Mouse (Mus musculus): ENCODE data around the gene Sapcd2. TPM values are rescaled to one million over a fixed set of nuclear protein-coding genes. Genes with fewer than 3 reads are reported as not detected.

Gene Sapcd2
- polyA plus RNA-seq, 1 experiment from 2014 or later, result 30.6 TPM

- Histone ChIP-seq H3K27ac (no peak overlapping the region), H3K4me3 (replicated peaks) (no peak overlapping the region), H3K4me1 (replicated peaks) (peaks cover 42% of the 10 kb centered on the region), H3K9ac (no peak overlapping the region), H3K36me3 (no peaks in the 10 kb centered on the region), H3K4me2 (no peak overlapping the region), H3K9me3 (replicated peaks) (no peaks in the 10 kb centered on the region), H3K27me3 (peaks cover 47% of the 10 kb centered on the region)
- no peak for DNase-seq
- no peak for ATAC-seq (ENCODE audit: low read depth)
- 81% methylated on average over 5 of the region's 5 CpGs for WGBS (ENCODE audit: insufficient replicate concordance)
Measured at GRCm38 (mm10) chr2:25427256-25427655, 55.1 kb downstream of the Sapcd2 start.

Other genes with a start within 250 kb of the Sapcd2 start
- gene Nrarp, start 191.6 kb upstream of the Sapcd2 start, polyA plus RNA-seq (2015; fragmentation: Nextera tagmentation; extraction: Ambion mirVana), result 2.5 and 2.6 TPM in 2 replicates
- gene Tor4a, start 175.4 kb upstream of the Sapcd2 start, polyA plus RNA-seq (2015; fragmentation: Nextera tagmentation; extraction: Ambion mirVana), result 5.5 and 6.0 TPM in 2 replicates
- gene Nelfb, start 160.8 kb upstream of the Sapcd2 start, polyA plus RNA-seq (2015; fragmentation: Nextera tagmentation; extraction: Ambion mirVana), result 42.8 and 43.3 TPM in 2 replicates
- not detected in 2 replicates for gene Stpg3, start 157.7 kb upstream of the Sapcd2 start, polyA plus RNA-seq (2015; fragmentation: Nextera tagmentation; extraction: Ambion mirVana)
- not detected in 2 replicates for gene Fam166a, start 153.6 kb upstream of the Sapcd2 start, polyA plus RNA-seq (2015; fragmentation: Nextera tagmentation; extraction: Ambion mirVana)
- 835 and 850 TPM in 2 replicates for gene Tubb4b, start 147.6 kb upstream of the Sapcd2 start, polyA plus RNA-seq (2015; fragmentation: Nextera tagmentation; extraction: Ambion mirVana)
- not detected in 2 replicates for gene Slc34a3, start 138.0 kb upstream of the Sapcd2 start, polyA plus RNA-seq (2015; fragmentation: Nextera tagmentation; extraction: Ambion mirVana)
- gene Rnf224, start 135.5 kb upstream of the Sapcd2 start, polyA plus RNA-seq (2015; fragmentation: Nextera tagmentation; extraction: Ambion mirVana), result not detected in 2 replicates
- gene Rnf208, start 130.1 kb upstream of the Sapcd2 start, polyA plus RNA-seq (2015; fragmentation: Nextera tagmentation; extraction: Ambion mirVana), result 0.60 and 0.74 TPM in 2 replicates
- not detected in 2 replicates for gene Cysrt1, start 129.9 kb upstream of the Sapcd2 start, polyA plus RNA-seq (2015; fragmentation: Nextera tagmentation; extraction: Ambion mirVana)
- gene AL732309.1, start 125.5 kb upstream of the Sapcd2 start, polyA plus RNA-seq (2015; fragmentation: Nextera tagmentation; extraction: Ambion mirVana), result 2.1 and 2.7 TPM in 2 replicates
- 13.5 and 14.7 TPM in 2 replicates for gene Tmem203, start 116.9 kb upstream of the Sapcd2 start, polyA plus RNA-seq (2015; fragmentation: Nextera tagmentation; extraction: Ambion mirVana)
- gene Tprn, start 109.7 kb upstream of the Sapcd2 start, polyA plus RNA-seq (2015; fragmentation: Nextera tagmentation; extraction: Ambion mirVana), result 5.6 and 6.1 TPM in 2 replicates
- 158 and 162 TPM in 2 replicates for gene Ssna1, start 99.9 kb upstream of the Sapcd2 start, polyA plus RNA-seq (2015; fragmentation: Nextera tagmentation; extraction: Ambion mirVana)
- 50.5 and 51.0 TPM in 2 replicates for gene Anapc2, start 99.8 kb upstream of the Sapcd2 start, polyA plus RNA-seq (2015; fragmentation: Nextera tagmentation; extraction: Ambion mirVana)
- gene Tmem210, start 84.2 kb upstream of the Sapcd2 start, polyA plus RNA-seq (2015; fragmentation: Nextera tagmentation; extraction: Ambion mirVana), result not detected in 2 replicates
- not detected in 2 replicates for gene Lrrc26, start 82.4 kb upstream of the Sapcd2 start, polyA plus RNA-seq (2015; fragmentation: Nextera tagmentation; extraction: Ambion mirVana)
- gene Grin1, start 53.1 kb upstream of the Sapcd2 start, polyA plus RNA-seq (2015; fragmentation: Nextera tagmentation; extraction: Ambion mirVana), result 0.12 and 0.41 TPM in 2 replicates
- gene Man1b1, start 40.0 kb upstream of the Sapcd2 start, polyA plus RNA-seq (2015; fragmentation: Nextera tagmentation; extraction: Ambion mirVana), result 18.8 and 27.1 TPM in 2 replicates
- gene Dpp7, start 16.0 kb upstream of the Sapcd2 start, polyA plus RNA-seq (2015; fragmentation: Nextera tagmentation; extraction: Ambion mirVana), result 9.0 and 10.5 TPM in 2 replicates
- 13.4 and 16.1 TPM in 2 replicates for gene Uap1l1, start 6.6 kb upstream of the Sapcd2 start, polyA plus RNA-seq (2015; fragmentation: Nextera tagmentation; extraction: Ambion mirVana)
- 0.40 and 0.41 TPM in 2 replicates for gene Entpd2, start 23.6 kb downstream of the Sapcd2 start, polyA plus RNA-seq (2015; fragmentation: Nextera tagmentation; extraction: Ambion mirVana)
- gene Npdc1, start 27.0 kb downstream of the Sapcd2 start, polyA plus RNA-seq (2015; fragmentation: Nextera tagmentation; extraction: Ambion mirVana), result 4.2 and 5.1 TPM in 2 replicates
- gene Fut7, start 50.9 kb downstream of the Sapcd2 start, polyA plus RNA-seq (2015; fragmentation: Nextera tagmentation; extraction: Ambion mirVana), result 0.56 and 0.97 TPM in 2 replicates
- 1.4 and 1.6 TPM in 2 replicates for gene Abca2, start 56.4 kb downstream of the Sapcd2 start, polyA plus RNA-seq (2015; fragmentation: Nextera tagmentation; extraction: Ambion mirVana)
- 0.21 and 0.25 TPM in 2 replicates for gene Clic3, start 84.5 kb downstream of the Sapcd2 start, polyA plus RNA-seq (2015; fragmentation: Nextera tagmentation; extraction: Ambion mirVana)
- gene Paxx, start 88.8 kb downstream of the Sapcd2 start, polyA plus RNA-seq (2015; fragmentation: Nextera tagmentation; extraction: Ambion mirVana), result 7.2 and 7.7 TPM in 2 replicates
- gene Ptgds, start 97.7 kb downstream of the Sapcd2 start, polyA plus RNA-seq (2015; fragmentation: Nextera tagmentation; extraction: Ambion mirVana), result 0.38 TPM in 1 of 2 replicates, not detected in the other
- not detected in 2 replicates for gene Lcn12, start 121.6 kb downstream of the Sapcd2 start, polyA plus RNA-seq (2015; fragmentation: Nextera tagmentation; extraction: Ambion mirVana)
- 27.9 and 31.1 TPM in 2 replicates for gene Fbxw5, start 128.4 kb downstream of the Sapcd2 start, polyA plus RNA-seq (2015; fragmentation: Nextera tagmentation; extraction: Ambion mirVana)
- 25.8 and 26.8 TPM in 2 replicates for gene C8g, start 129.4 kb downstream of the Sapcd2 start, polyA plus RNA-seq (2015; fragmentation: Nextera tagmentation; extraction: Ambion mirVana)
- 16.6 and 18.7 TPM in 2 replicates for gene Traf2, start 174.6 kb downstream of the Sapcd2 start, polyA plus RNA-seq (2015; fragmentation: Nextera tagmentation; extraction: Ambion mirVana)
- gene Edf1, start 185.5 kb downstream of the Sapcd2 start, polyA plus RNA-seq (2015; fragmentation: Nextera tagmentation; extraction: Ambion mirVana), result 275 and 306 TPM in 2 replicates
- gene Mamdc4, start 202.5 kb downstream of the Sapcd2 start, polyA plus RNA-seq (2015; fragmentation: Nextera tagmentation; extraction: Ambion mirVana), result 1.6 and 2.7 TPM in 2 replicates
- 50.2 and 50.3 TPM in 2 replicates for gene Phpt1, start 202.9 kb downstream of the Sapcd2 start, polyA plus RNA-seq (2015; fragmentation: Nextera tagmentation; extraction: Ambion mirVana)
- 0.02 TPM in 1 of 2 replicates, not detected in the other for gene Ajm1, start 209.4 kb downstream of the Sapcd2 start, polyA plus RNA-seq (2015; fragmentation: Nextera tagmentation; extraction: Ambion mirVana)
- gene Rabl6, start 236.2 kb downstream of the Sapcd2 start, polyA plus RNA-seq (2015; fragmentation: Nextera tagmentation; extraction: Ambion mirVana), result 29.7 and 29.8 TPM in 2 replicates
- 0.09 and 0.14 TPM in 2 replicates for gene Ccdc183, start 245.4 kb downstream of the Sapcd2 start, polyA plus RNA-seq (2015; fragmentation: Nextera tagmentation; extraction: Ambion mirVana)
- 7.8 and 8.3 TPM in 2 replicates for gene Tmem141, start 249.7 kb downstream of the Sapcd2 start, polyA plus RNA-seq (2015; fragmentation: Nextera tagmentation; extraction: Ambion mirVana)

All from liver, embryonic 13.5 days (tissue).